Mouse (Mus musculus): ENCODE data around the gene Tbx10. TPM values are rescaled to one million over a fixed set of nuclear protein-coding genes. Genes with fewer than 3 reads are reported as not detected.
"Not testable (repeated sequence)": the region's sequence is repeated elsewhere in the genome, so short reads cannot be mapped to it uniquely, and the experiment has no call there.

The Tbx10 gene
- total RNA-seq, 2 experiments from 2014 or later: not detected

GRCm38 (mm10) chr19:4041500-4041899, 48.9 kb downstream of the Tbx10 start:
- not testable (repeated sequence) for DNase-seq (ENCODE audit: low spot score)

- DNase-seq (ENCODE audit: low spot score): peak; percentile 70
Observed at GRCm38 (mm10) chr19:4042124-4042523, 49.6 kb downstream of the Tbx10 start.

GRCm38 (mm10) chr19:4044109-4044508, 51.6 kb downstream of the Tbx10 start:
- not testable (repeated sequence) for DNase-seq (ENCODE audit: low spot score)

GRCm38 (mm10) chr19:4045966-4046865, 53.7 kb downstream of the Tbx10 start, which contains the start of gene Gstp2:
Gene Gstp2, minus strand, starts transcription at chr19:4046023.
- DNase-seq (ENCODE audit: low spot score): peak; percentile 88

GRCm38 (mm10) chr19:4046866-4047254, 54.3 kb downstream of the Tbx10 start:
- DNase-seq (ENCODE audit: low spot score): no peak

GRCm38 (mm10) chr19:4047859-4048258, 55.3 kb downstream of the Tbx10 start:
- peak; percentile 79 for DNase-seq (ENCODE audit: low spot score)

GRCm38 (mm10) chr19:4049069-4049468, 56.5 kb downstream of the Tbx10 start:
- DNase-seq (ENCODE audit: low spot score): not testable (repeated sequence)

Other genes starting within 250 kb of the Tbx10 start
- gene Kmt5b, start 225.3 kb upstream of the Tbx10 start, total RNA-seq (2021): 10 to 100 TPM; 19.1 to 19.6 TPM
- 1 to 10 TPM; 1.4 to 3.0 TPM for gene Chka, start 141.0 kb upstream of the Tbx10 start, total RNA-seq (2021)
- gene Tcirg1, start 85.6 kb upstream of the Tbx10 start, total RNA-seq (2021): 1 to 10 TPM; 2.5 to 4.0 TPM
- gene Ndufs8, start 80.0 kb upstream of the Tbx10 start, total RNA-seq (2021): 100 to 1,000 TPM; 257 to 270 TPM
- under 1 TPM; 0.62 to 0.83 TPM for gene Aldh3b1, start 62.9 kb upstream of the Tbx10 start, total RNA-seq (2021)
- gene Unc93b1, start 57.6 kb upstream of the Tbx10 start, total RNA-seq (2021): 1 to 10 TPM; 3.2 to 5.8 TPM
- gene Aldh3b3, start 34.1 kb upstream of the Tbx10 start, total RNA-seq (2021): not detected
- under 1 TPM; 0.14 to 0.26 TPM for gene Aldh3b2, start 20.4 kb upstream of the Tbx10 start, total RNA-seq (2021)
- gene Acy3, start 6.2 kb upstream of the Tbx10 start, total RNA-seq (2021): 1 to 10 TPM; 1.3 to 2.0 TPM
- 10 to 100 TPM; 23.8 to 30.1 TPM for gene Nudt8, start 7.8 kb downstream of the Tbx10 start, total RNA-seq (2021)
- gene Gm49405, start 7.9 kb downstream of the Tbx10 start, total RNA-seq (2021): under 1 TPM; 0.14 to 0.40 TPM
- gene Doc2g, start 10.6 kb downstream of the Tbx10 start, total RNA-seq (2021): under 1 TPM; 0.82 to 1.00 TPM
- 100 to 1,000 TPM; 423 to 466 TPM for gene Ndufv1, start 20.1 kb downstream of the Tbx10 start, total RNA-seq (2021)
- 100 to 1,000 TPM; 480 to 487 TPM for gene Gstp1, start 45.2 kb downstream of the Tbx10 start, total RNA-seq (2021)
- 100 to 1,000 TPM; 206 to 226 TPM for gene Gstp2, start 53.3 kb downstream of the Tbx10 start, total RNA-seq (2021)
- not detected for gene Gstp3, start 66.8 kb downstream of the Tbx10 start, total RNA-seq (2021)
- gene Cabp2, start 88.8 kb downstream of the Tbx10 start, total RNA-seq (2021): not detected
- 10 to 100 TPM; 18.7 to 19.9 TPM for gene Cdk2ap2, start 104.4 kb downstream of the Tbx10 start, total RNA-seq (2021)
- gene Pitpnm1, start 107.2 kb downstream of the Tbx10 start, total RNA-seq (2021): 1 to 10 TPM; 2.0 to 3.7 TPM
- 10 to 100 TPM; 82.2 to 84.7 TPM for gene Aip, start 133.1 kb downstream of the Tbx10 start, total RNA-seq (2021)
- gene Gpr152, start 147.0 kb downstream of the Tbx10 start, total RNA-seq (2021): not detected
- gene Cabp4, start 151.3 kb downstream of the Tbx10 start, total RNA-seq (2021): not detected
- gene Coro1b, start 155.9 kb downstream of the Tbx10 start, total RNA-seq (2021): 10 to 100 TPM; 11.9 to 13.4 TPM
- gene Ptprcap, start 160.9 kb downstream of the Tbx10 start, total RNA-seq (2021): not detected
- gene Rps6kb2, start 170.6 kb downstream of the Tbx10 start, total RNA-seq (2021): 10 to 100 TPM; 24.8 to 25.9 TPM
- 10 to 100 TPM; 21.8 to 30.3 TPM for gene Carns1, start 182.7 kb downstream of the Tbx10 start, total RNA-seq (2021)
- gene Tbc1d10c, start 198.5 kb downstream of the Tbx10 start, total RNA-seq (2021): 1 to 10 TPM; 5.5 to 5.9 TPM
- gene Ppp1ca, start 199.3 kb downstream of the Tbx10 start, total RNA-seq (2021): 100 to 1,000 TPM; 200 to 201 TPM
- 1 to 10 TPM; 2.6 to 2.8 TPM for gene Rad9a, start 208.9 kb downstream of the Tbx10 start, total RNA-seq (2021)
- under 1 TPM; 0.34 to 0.47 TPM for gene Clcf1, start 221.5 kb downstream of the Tbx10 start, total RNA-seq (2021)
- not detected for gene AC109138.7, start 221.6 kb downstream of the Tbx10 start, total RNA-seq (2021)
- 10 to 100 TPM; 16.3 to 17.8 TPM for gene Pold4, start 239.1 kb downstream of the Tbx10 start, total RNA-seq (2021)

Data from gastrocnemius, adult 18-20 months (tissue).